Mouse (Mus musculus) erythroblast, adult 5-6 weeks (primary cell): Measurements from ENCODE around the gene Tmem208. TPM values are rescaled to one million over a fixed set of nuclear protein-coding genes. Genes with fewer than 3 reads are reported as not detected.
"Not testable (repeated sequence)": the region's sequence is repeated elsewhere in the genome, so short reads cannot be mapped to it uniquely, and the experiment has no call there.

ENCODE experiments used
- ATAC-seq: replicated peaks from 2 replicates; pipeline ENCODE4 v1.8.0; 2016; ENCODE audit warnings: moderate number of reproducible peaks, mild to moderate bottlenecking, moderate TSS enrichment, inconsistent platforms; ENCODE audit not compliant: poor library complexity, low FRiP score, severe bottlenecking
- total RNA-seq, 2 experiments: library from RNA; stranded (forward) in 1 of 2; stranded (reverse) in 1 of 2; fragments of 150-400 nt in 1 of 2; fragments of 200-764, 138-1000 nt in 1 of 2; gene quantifications; 2 replicates each; pipeline versions ENCODE4 v1.2.3 to v1.2.4; 2015 to 2017; ENCODE audit warnings: low replicate concordance in 2 of 2

The Tmem208 gene
- total RNA-seq (2015; ENCODE audit: low replicate concordance), result 51.2 and 56.3 TPM in 2 replicates
- total RNA-seq (2017; ENCODE audit: low replicate concordance), result 18.5 and 26.9 TPM in 2 replicates

- ATAC-seq, result peak; percentile 81
Observed at GRCm38 (mm10) chr8:105326141-105326672, at the start of gene Tmem208, which contains the start of gene Lrrc29. TSS of gene Tmem208 (plus strand) at chr8:105326354. TSS of gene Lrrc29 (minus strand) at chr8:105326278.

GRCm38 (mm10) chr8:105278911-105279334 lies 47.2 kb upstream of the Tmem208 start:
- ATAC-seq, result peak; percentile 79

DNA sequence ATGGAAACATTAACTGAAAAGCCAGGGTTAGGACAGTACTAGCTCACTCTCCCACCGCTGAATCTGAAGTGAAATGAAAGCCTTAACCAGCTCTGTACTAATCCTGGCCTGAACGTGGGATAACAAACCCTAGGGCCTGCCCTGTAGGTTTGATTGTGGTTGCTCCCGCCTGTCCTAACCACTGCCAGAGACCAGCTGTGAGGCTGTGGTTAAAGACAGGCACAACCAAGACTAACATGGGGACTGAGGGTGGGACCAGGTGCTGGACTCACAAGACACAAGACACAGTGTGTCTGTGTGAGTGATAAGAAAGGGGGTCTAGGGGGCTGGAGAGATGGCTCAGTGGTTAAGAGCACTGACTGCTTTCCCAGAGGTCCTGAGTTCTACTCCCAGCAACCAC lies 45.6 kb upstream of the Tmem208 start:
- no peak for ATAC-seq

DNA sequence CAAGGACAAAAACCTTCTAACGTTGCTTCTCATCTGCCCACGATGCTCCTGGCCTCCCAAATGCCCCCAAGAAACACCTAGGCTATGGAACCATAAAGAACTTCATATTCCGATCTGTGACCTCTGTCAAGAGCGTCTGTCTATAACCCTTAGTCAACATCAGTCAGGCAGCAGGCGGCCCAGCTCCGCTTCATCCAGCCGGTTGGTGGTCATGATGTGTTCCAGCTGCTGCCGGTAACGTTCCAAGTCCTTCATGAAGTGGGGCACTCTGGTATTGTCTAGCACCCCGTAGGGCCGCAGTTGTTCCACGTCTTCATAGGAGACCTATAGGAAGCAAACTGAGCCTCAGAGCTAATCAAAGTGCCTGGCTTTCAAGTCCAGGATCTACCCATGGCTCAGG lies 44.3 kb upstream of the Tmem208 start:
- ATAC-seq, result no peak

DNA sequence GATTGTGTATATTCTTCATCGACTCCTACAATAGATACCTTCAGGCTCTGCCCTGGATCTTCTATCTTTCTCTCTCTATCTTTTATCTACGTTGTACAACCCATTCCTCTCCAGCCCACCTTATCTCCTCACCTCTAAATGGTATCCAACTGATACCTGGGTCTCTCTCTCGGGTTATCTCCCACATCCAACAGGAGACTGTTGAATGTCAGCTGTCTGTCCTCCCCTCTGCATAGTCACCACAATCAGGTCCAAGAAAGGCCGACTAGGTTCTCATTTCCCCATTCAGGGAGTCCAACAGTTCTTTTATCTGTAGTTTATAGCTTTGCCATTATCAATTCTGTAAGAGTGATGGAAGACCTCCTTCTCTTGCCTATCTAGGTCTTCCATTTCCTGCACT lies 43.9 kb upstream of the Tmem208 start:
- no peak for ATAC-seq

DNA sequence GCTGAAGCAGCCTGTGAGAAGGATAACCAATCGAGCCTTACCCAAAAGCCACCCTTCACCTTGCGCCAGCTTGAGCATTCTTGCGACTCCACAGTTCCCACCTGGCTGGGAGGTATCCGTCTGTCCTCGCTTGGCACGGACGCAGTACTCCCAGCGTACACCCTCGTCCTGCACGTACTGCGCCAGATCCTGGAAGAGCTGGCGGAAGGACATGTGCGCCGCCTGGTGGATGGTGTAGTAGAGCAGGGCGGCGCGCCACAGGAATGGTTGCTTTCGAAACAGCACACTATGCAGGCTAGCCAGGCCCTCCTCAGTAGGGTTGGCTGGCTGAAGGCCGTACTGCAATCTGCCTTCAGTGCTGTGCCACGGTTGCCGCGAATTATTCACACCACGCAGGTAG lies 43.1 kb upstream of the Tmem208 start:
- peak; percentile 66 for ATAC-seq

GRCm38 (mm10) chr8:105285514-105285913 lies 40.6 kb upstream of the Tmem208 start:
- ATAC-seq, result no peak

DNA sequence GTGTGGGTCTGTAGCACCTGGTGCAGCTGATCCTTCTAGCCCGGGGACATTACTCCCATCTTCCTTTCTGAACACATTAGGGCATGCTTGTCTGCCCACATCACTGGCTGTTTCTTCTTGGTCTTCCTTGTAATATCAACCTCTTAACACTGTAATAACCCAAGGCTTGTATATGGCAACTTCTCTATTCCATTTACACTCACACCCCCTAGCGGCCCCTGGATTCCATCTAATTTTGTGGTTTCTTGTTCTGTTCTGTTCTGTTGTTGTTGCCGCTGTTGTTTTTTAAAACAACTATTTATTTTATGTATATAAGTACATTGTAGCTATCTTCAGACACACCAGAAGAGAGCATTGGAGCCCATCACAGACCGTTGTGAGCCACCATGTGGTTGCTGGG lies 39.2 kb upstream of the Tmem208 start:
- no peak for ATAC-seq

DNA sequence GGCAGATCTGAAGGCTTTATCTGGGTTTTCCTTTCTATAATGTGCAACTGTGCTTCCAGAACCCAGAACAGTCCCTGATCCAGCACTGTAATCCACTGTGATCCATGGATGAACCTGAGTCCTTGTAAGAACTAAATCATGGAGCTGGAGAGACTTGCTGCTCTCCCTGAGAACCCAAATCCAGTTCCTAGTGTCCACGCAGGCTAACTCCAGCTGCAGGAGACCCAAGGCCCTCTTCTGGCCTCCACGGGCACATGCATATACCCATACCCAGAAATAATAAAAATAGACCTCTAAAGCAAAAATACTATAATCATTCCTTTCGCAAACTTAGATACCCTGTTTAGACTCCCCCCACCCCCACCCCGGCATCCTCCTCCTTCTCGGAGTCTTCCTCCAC lies 37.9 kb upstream of the Tmem208 start:
- ATAC-seq, result no peak

DNA sequence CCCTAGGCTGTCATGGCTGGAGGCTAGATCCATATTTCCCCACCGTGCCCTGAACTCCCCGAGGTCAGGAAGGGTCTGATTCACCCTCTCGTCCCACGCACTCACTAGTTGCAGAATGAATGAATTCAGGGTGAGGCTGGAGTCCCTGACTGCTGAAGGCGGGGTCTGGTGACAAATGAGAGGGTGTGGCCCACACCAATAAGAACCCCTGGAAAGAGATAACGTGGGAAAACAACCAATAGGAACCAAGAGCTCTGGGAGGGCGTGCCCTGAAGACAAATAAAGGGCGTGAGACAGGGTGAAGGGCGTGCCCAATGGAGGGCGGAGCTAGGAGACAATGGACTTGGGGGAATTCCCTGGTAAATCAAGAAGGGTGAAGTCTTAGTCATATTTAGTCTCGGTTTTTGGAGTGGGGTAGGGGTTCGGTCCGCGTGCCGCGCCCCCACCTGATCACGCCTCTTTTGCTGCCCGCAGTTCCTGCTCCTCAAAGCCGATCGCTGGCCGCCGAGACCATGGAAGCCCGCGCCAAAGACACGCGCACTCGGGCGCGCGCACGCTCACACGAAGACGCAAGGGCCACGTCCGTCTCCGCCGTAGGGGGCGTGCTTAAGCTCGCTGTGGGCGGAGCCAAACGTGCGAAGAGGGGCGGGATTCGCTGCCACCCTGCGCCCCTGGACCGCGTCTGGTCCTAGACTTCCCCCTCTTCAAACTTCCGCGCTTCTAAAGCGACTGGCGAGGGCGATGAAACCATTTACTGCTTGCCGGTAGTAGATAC lies 37.0 kb upstream of the Tmem208 start:
- ATAC-seq, result peak; percentile 58

DNA sequence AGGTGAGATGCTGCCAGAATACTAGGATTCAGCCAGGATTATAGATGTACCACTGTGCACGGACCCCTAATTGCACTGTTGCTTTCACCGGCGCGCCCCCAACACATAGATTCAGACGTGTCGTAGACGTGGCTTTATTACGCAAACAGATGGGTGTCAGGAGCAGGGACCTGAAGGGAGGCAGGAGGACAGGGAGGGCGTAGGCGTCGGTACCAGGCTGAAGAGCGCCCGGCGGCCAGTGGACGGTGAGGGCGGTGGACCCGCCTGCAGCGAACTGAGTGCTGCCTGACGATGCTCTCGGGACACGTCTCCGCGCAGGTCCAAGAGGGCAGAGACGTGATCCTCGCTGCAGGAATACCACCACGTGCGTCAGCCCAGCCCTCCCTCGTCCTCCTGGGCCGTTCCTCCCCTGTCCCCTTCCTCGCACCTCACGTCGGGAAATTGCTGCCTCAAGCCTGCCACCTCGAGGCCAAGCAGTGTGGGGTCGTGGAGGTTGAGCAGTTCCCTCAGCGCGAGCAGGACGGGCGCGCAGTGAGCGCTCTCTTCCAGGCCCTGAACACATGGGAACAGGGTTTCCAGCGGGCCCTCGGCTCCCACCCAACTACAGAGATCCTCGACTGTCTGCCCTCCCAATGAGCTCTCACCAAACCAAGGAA lies 36.2 kb upstream of the Tmem208 start, which contains the start of gene 4931428F04Rik:
4931428F04Rik (minus strand) TSS at position 60 of the 656 bp plus-strand sequence.
- 0 out of 2 replicates have a peak, but pooled peaks have one; percentile 15 for ATAC-seq

DNA sequence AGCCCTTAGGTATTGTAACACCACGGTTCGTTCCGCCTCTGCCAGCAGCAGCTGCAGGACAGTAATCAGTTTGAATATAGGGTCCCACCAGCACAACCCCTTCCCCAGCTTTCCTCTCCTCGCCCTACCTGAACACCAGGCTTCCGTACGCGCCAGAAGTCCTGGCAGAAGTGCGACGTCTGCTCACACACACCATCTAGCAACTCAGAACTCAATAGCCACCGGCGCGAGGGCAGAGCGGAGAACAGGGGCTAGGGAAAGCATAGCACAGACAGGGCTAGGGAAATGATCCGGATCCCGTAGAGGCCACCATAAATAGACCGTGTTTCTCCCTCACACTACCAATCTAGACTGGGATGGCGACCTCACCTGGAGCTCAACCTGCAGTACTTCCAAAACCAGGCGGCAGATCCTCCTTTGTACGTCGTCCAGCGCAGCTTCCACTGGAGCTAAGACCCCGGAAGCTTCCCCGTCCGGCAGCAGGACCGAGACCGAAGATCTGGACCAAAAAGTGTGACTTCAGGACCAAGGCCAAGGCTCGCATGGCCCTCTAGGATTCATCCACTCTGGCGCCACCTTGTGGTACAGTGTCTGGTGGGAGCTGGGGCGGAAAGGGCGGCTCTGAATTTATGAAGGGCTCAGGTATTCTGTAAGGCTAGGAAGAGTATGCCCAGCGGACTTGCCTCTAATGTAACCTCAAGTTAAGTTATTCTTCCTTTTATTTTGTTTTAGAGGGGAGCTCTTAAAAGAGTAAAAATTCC lies 35.4 kb upstream of the Tmem208 start:
- peak; percentile 76 for ATAC-seq

GRCm38 (mm10) chr8:105291364-105291763 lies 34.8 kb upstream of the Tmem208 start:
- ATAC-seq, result not testable (repeated sequence)

- ATAC-seq, result not testable (repeated sequence)
Observed at GRCm38 (mm10) chr8:105291802-105292201, 34.4 kb upstream of the Tmem208 start.

- no peak for ATAC-seq
Observed at GRCm38 (mm10) chr8:105292471-105292870, 33.7 kb upstream of the Tmem208 start.

GRCm38 (mm10) chr8:105293405-105293804 lies 32.7 kb upstream of the Tmem208 start:
- ATAC-seq, result no peak

- no peak for ATAC-seq
Observed at GRCm38 (mm10) chr8:105294776-105295175, 31.4 kb upstream of the Tmem208 start.

GRCm38 (mm10) chr8:105295256-105295655 lies 30.9 kb upstream of the Tmem208 start:
- no peak for ATAC-seq

GRCm38 (mm10) chr8:105295895-105296573 lies 30.1 kb upstream of the Tmem208 start, which contains the start of gene Exoc3l:
TSS of gene Exoc3l (minus strand) at chr8:105296101.
- no peak for ATAC-seq
